Mouse (Mus musculus): ENCODE data around the gene Qars. TPM values are rescaled to one million over a fixed set of nuclear protein-coding genes. Genes with fewer than 3 reads are reported as not detected.

The Qars gene
- total and polyA plus RNA-seq, 3 experiments: 186 to 192 (median 186) TPM

GRCm38 (mm10) chr9:108486973-108487530, 20.5 kb upstream of the Qars start:
- no peak for DNase-seq

DNA sequence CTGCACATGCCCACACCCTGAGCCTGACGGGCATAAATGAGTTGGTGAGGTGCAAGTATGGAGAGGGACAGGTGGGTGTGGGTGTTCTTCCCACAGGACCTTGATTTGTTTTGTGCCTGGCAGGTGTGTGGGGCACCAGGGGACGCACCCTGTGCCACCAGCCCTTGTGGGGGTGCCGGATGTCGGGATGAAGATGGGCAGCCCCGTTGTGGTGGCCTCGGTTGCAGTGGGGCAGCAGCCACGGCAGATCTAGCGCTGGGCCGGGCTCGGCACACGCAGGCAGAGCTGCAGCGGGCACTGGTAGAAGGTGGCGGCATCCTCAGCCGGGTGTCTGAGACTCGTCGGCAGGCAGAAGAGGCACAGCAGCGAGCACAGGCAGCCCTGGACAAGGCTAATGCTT, 19.1 kb upstream of the Qars start:
- no peak for DNase-seq

DNA sequence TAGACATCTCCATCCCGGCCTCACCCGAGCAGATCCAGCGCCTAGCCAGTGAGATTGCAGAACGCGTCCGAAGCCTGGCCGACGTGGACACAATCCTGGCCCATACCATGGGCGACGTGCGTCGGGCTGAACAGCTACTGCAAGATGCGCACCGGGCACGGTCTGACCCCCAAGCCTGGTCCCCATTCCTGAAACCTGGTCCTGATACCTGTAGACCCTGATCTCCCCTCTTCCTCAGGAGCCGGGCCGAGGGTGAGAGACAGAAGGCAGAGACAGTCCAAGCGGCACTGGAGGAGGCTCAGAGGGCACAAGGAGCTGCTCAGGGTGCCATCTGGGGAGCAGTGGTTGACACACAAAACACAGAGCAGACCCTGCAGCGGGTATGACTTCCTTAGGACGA, 18.3 kb upstream of the Qars start:
- no peak for DNase-seq

GRCm38 (mm10) chr9:108489702-108490558, 17.6 kb upstream of the Qars start:
- no peak for DNase-seq

GRCm38 (mm10) chr9:108490559-108491285, 16.8 kb upstream of the Qars start, which contains the start of gene Usp19:
Gene Usp19 (plus strand): TSS chr9:108490602.
- peak; percentile 97 for DNase-seq

DNA sequence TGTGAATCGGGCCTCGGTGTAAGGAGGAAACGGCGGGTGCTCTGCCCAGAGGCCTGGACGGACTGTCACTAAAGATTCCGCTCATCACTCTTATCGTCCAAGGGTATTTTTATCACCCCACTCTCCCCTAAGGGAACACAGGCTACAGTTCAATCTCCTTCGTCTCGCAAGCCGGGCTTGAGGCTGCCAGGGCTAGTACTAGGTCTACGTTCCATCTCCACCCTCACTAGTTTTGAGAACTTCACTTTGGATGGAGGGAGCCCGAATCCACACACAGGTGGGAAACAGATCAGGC, 16.3 kb upstream of the Qars start:
- no peak for DNase-seq

DNA sequence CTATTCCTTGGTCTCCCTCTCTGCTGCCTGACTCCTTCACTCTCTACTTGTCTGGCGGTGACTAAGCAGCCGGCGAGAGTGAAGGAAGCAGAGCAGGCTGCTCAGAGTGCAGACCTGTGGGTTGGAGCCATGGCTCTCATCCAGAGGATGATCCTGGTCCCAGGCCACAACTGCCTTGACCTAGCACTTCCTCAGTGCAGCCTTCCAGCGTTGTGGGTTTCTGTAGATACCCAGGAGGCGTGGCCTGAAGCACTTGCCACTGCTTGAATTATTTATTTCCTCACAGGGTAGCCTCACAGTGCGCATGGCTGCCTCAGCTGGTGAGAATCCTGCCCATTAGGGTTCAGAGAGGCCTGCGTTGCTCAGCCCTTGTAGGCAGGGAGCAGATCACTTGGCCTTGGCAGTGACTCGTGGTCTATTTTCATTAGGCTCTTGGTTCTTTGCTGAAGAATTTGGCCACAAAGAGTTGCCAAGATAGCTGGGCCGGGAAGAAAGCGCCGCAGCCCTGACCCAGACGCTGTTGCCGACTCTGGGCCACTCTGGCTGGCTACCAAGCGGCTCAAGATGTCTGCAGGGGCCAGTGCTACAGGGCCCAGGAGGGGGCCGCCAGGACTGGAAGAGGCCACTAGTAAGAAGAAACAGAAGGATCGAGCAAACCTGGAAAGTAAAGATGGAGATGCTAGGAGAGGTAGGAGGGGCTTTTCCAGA, 15.3 kb upstream of the Qars start:
- peak; percentile 94 for DNase-seq

- DNase-seq: no peak
These were observed 14.3 kb upstream of the Qars start for GRCm38 (mm10) chr9:108493246-108493645.

GRCm38 (mm10) chr9:108494146-108494825, 13.2 kb upstream of the Qars start:
- DNase-seq: no peak

- no peak for DNase-seq
These were observed 12.6 kb upstream of the Qars start for GRCm38 (mm10) chr9:108494905-108495304.

- no peak for DNase-seq
These were observed 8.3 kb upstream of the Qars start for GRCm38 (mm10) chr9:108499231-108499630.

DNA sequence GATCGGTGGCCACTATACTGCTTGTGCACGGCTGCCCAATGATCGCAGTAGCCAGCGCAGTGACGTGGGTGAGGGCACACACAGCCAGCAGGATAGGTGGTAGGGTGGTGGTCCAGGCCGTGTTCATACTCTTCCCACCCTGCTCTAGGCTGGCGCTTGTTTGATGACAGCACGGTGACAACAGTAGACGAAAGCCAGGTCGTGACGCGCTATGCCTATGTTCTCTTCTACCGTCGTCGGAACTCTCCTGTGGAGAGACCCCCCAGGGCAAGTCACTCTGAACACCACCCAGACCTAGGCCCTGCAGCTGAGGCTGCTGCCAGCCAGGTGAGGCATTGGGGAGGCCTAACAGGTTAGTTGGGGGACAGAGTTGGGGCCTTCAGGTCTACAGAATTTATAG, 7.6 kb upstream of the Qars start:
- no peak for DNase-seq

DNA sequence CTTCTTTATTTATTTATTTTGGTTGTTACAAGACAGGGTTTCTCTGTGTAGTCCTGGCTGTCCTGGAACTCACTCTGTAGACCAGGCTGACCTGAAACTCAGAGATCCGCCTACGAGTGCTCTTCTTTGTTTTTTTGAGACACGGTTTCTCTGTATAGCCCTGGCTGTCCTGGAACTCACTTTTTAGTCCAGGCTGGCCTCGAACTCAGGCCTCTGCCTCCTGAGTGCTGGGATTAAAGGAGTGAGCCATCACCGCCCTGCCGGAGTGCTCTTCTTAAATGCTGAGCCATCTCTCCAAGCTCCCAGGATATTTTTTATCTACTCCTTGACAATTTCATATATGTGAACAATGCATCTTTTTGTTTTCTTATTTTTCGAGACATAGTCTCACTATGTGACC, 605 bp upstream of the Qars start:
- DNase-seq: peak; percentile 3

- DNase-seq: peak; percentile 6
These were observed 1.3 kb downstream of the Qars start for GRCm38 (mm10) chr9:108508776-108509175.

DNA sequence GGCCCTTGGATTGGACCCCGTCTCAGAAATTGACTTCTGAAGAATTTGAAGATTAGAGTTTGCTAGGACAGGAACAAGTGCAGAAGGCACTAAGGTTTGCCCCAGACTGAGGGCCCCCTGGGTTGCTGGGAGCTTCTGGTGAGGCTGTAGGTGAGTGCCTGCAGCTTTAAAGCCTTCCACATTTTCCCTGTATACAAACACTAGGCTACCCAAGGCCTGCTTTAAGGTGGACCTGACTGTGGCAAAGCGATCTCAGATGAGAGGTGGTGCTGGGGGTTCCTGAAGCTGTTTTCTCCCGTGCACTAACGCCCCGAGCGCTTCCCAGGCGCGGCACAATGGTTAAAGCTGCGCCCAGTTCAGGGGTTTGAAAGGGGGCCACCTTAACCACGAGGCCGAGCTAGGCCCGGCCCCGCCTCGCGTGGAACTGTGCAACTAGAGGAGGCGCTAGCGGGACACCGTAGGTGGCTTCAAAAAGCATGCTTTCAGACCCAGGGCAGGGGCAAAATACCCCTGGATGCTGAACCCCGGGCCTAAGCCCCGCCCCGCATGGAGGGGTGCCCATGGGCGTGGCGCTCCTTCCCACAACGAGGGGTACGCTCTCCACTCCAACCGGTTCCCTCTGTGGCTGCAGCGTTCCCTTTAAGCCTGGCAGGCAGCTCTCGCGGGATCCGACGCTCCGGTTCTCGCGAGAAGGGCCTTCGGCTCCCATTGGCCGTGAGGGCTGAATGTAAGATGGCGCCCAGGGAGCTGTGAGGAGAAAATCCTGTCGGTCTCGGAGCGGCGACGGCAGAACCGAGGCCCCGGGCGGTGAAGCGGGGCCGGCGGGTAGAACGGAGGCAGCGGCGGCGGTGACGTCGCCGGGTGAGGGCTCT, 9.1 kb downstream of the Qars start, which contains the start of gene Qrich1:
Gene Qrich1, plus strand, starts transcription at position 427 of the 872 bp plus-strand sequence.
- DNase-seq: peak; percentile 97

- peak; percentile 92 for DNase-seq
These were observed 9.9 kb downstream of the Qars start for GRCm38 (mm10) chr9:108517253-108517930.

- no peak for DNase-seq
These were observed 10.4 kb downstream of the Qars start for GRCm38 (mm10) chr9:108517931-108518332.

GRCm38 (mm10) chr9:108521604-108522003, 14.1 kb downstream of the Qars start:
- no peak for DNase-seq

DNA sequence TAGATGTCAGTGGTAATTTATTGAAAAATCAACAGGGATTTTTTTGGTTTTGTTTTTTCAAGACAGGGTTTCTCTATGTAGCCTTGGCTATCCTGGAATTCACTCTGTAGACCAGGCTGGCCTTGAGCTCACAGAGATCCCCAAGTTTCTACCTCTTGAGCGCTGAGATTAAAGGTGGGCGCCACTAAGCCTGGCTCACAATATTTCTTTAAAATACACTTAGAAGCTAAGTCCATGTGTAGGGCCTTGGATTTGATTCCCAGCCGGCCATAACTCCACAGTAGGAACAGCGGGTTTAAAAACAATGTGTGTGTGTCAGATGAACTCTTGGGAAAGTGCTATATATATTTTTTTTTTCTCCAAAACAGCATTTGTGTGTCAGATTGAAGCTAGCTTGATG, 15.8 kb downstream of the Qars start:
- DNase-seq: no peak

- no peak for DNase-seq
These were observed 17.9 kb downstream of the Qars start for GRCm38 (mm10) chr9:108525400-108525799.

Data from adrenal gland, adult 2 months (tissue).